Mouse (Mus musculus): ENCODE results near the gene Tubb4b. TPM values are rescaled to one million over a fixed set of nuclear protein-coding genes. Genes with fewer than 3 reads are reported as not detected.
"Not testable (repeated sequence)": the region's sequence is repeated elsewhere in the genome, so short reads cannot be mapped to it uniquely, and the experiment has no call there.

Tubb4b gene
- polyA plus RNA-seq, 1 experiment from 2014 or later, result 576 TPM

- no peaks in the 10 kb centered on the region for H3K9me3 ChIP-seq (ENCODE audit: control insufficient read depth, low read length)
- H3K27ac ChIP-seq (ENCODE audit: low read depth), result no peak overlapping the region
- ATAC-seq (replicated peaks; ENCODE audit: low FRiP score, low TSS enrichment, low read depth), result no peak
- H3K27me3 ChIP-seq (replicated peaks; ENCODE audit: control insufficient read depth, insufficient read depth, low read length), result peaks cover 10% of the 10 kb centered on the region; the same call in 1 of the 2 replicates
- H3K4me1 ChIP-seq (replicated peaks; ENCODE audit: control insufficient read depth, insufficient read depth, low read length), result peaks cover 20% of the 10 kb centered on the region
- no peak for DNase-seq (ENCODE audit: low spot score)
- no peak overlapping the region for H3K4me3 ChIP-seq (ENCODE audit: low read depth, low read length)
- peaks cover 13% of the 10 kb centered on the region for H3K36me3 ChIP-seq (ENCODE audit: control insufficient read depth, insufficient read depth, low read length)
- H3K4me2 ChIP-seq (ENCODE audit: low read length), result peak overlapping the region; percentile 27; the same call in 1 of the 2 replicates
- H3K9ac ChIP-seq (ENCODE audit: low read length), result no peak overlapping the region
- WGBS, result 80% methylated on average over 3 of the region's 3 CpGs
Measured at GRCm38 (mm10) chr2:25264851-25265250, 40.3 kb upstream of the Tubb4b start.

GRCm38 (mm10) chr2:25264286-25264660 is 39.8 kb upstream of the Tubb4b start:
- DNase-seq (ENCODE audit: low spot score) (no peak), ATAC-seq (replicated peaks; ENCODE audit: low FRiP score, low TSS enrichment, low read depth) (no peak)
- Histone ChIP-seq H3K4me3 (ENCODE audit: low read depth, low read length) (no peak overlapping the region), H3K36me3 (ENCODE audit: control insufficient read depth, insufficient read depth, low read length) (peaks cover 7% of the 10 kb centered on the region; the same call in 1 of the 2 replicates), H3K27me3 (replicated peaks; ENCODE audit: control insufficient read depth, insufficient read depth, low read length) (peaks cover 10% of the 10 kb centered on the region; the same call in 1 of the 2 replicates), H3K9ac (ENCODE audit: low read length) (no peak overlapping the region), H3K4me1 (replicated peaks; ENCODE audit: control insufficient read depth, insufficient read depth, low read length) (peaks cover 20% of the 10 kb centered on the region), H3K9me3 (ENCODE audit: control insufficient read depth, low read length) (no peaks in the 10 kb centered on the region), H3K4me2 (ENCODE audit: low read length) (no peak overlapping the region), H3K27ac (ENCODE audit: low read depth) (no peak overlapping the region)
- WGBS, result 73% methylated on average over 5 of the region's 5 CpGs

- Histone ChIP-seq H3K4me1 (replicated peaks; ENCODE audit: control insufficient read depth, insufficient read depth, low read length) (peaks cover 20% of the 10 kb centered on the region), H3K9ac (ENCODE audit: low read length) (peak overlapping the region; percentile 46), H3K9me3 (ENCODE audit: control insufficient read depth, low read length) (no peaks in the 10 kb centered on the region), H3K36me3 (ENCODE audit: control insufficient read depth, insufficient read depth, low read length) (peaks cover 5% of the 10 kb centered on the region; the same call in 1 of the 2 replicates), H3K4me2 (ENCODE audit: low read length) (peak overlapping the region; percentile 76), H3K4me3 (ENCODE audit: low read depth, low read length) (peak overlapping the region; percentile 83), H3K27ac (ENCODE audit: low read depth) (no peak overlapping the region), H3K27me3 (replicated peaks; ENCODE audit: control insufficient read depth, insufficient read depth, low read length) (peaks cover 10% of the 10 kb centered on the region; the same call in 1 of the 2 replicates)
- ATAC-seq (replicated peaks; ENCODE audit: low FRiP score, low TSS enrichment, low read depth) (no peak), DNase-seq (ENCODE audit: low spot score) (no peak)
- 22% methylated on average over 12 of the region's 12 CpGs for WGBS
Measured at GRCm38 (mm10) chr2:25263623-25264285, 39.3 kb upstream of the Tubb4b start.

- no peaks in the 10 kb centered on the region for H3K36me3 ChIP-seq (ENCODE audit: control insufficient read depth, insufficient read depth, low read length)
- H3K4me1 ChIP-seq (replicated peaks; ENCODE audit: control insufficient read depth, insufficient read depth, low read length), result peaks cover 20% of the 10 kb centered on the region
- DNase-seq (ENCODE audit: low spot score), result no peak
- H3K27me3 ChIP-seq (replicated peaks; ENCODE audit: control insufficient read depth, insufficient read depth, low read length), result peaks cover 10% of the 10 kb centered on the region; the same call in 1 of the 2 replicates
- peak overlapping the region; percentile 83 for H3K4me3 ChIP-seq (ENCODE audit: low read depth, low read length)
- ATAC-seq (replicated peaks; ENCODE audit: low FRiP score, low TSS enrichment, low read depth), result 0 out of 2 replicates have a peak, but pooled peaks have one; percentile 5
- H3K4me2 ChIP-seq (ENCODE audit: low read length), result peak overlapping the region; percentile 76
- no peak overlapping the region for H3K27ac ChIP-seq (ENCODE audit: low read depth)
- peak overlapping the region; percentile 46 for H3K9ac ChIP-seq (ENCODE audit: low read length)
- under 1% methylated on average over 76 of the region's 82 CpGs for WGBS
- no peaks in the 10 kb centered on the region for H3K9me3 ChIP-seq (ENCODE audit: control insufficient read depth, low read length)
Measured at GRCm38 (mm10) chr2:25262795-25263622, 38.5 kb upstream of the Tubb4b start.

- Histone ChIP-seq H3K4me2 (ENCODE audit: low read length) (peak within 1 kb of the TSS; percentile 76), H3K36me3 (ENCODE audit: control insufficient read depth, insufficient read depth, low read length) (no peaks in the 10 kb centered on the region), H3K4me3 (ENCODE audit: low read depth, low read length) (peak within 1 kb of the TSS; percentile 83), H3K27me3 (replicated peaks; ENCODE audit: control insufficient read depth, insufficient read depth, low read length) (peaks cover 10% of the 10 kb centered on the region; the same call in 1 of the 2 replicates), H3K9me3 (ENCODE audit: control insufficient read depth, low read length) (no peaks in the 10 kb centered on the region), H3K9ac (ENCODE audit: low read length) (peak within 1 kb of the TSS; percentile 46), H3K4me1 (replicated peaks; ENCODE audit: control insufficient read depth, insufficient read depth, low read length) (peaks cover 20% of the 10 kb centered on the region), H3K27ac (ENCODE audit: low read depth) (0 out of 2 replicates have a peak within 1 kb of the TSS, but pooled peaks have one; percentile 9)
- peak; percentile 98 for ATAC-seq (replicated peaks; ENCODE audit: low FRiP score, low TSS enrichment, low read depth)
- DNase-seq (ENCODE audit: low spot score), result peak; percentile 88
- WGBS, result under 1% methylated on average over 39 of the region's 39 CpGs
Measured at GRCm38 (mm10) chr2:25262291-25262767, 37.8 kb upstream of the Tubb4b start, which contains the start of gene Tprn. TSS of gene Tprn (plus strand) at chr2:25262618.

- no peak for DNase-seq (ENCODE audit: low spot score)
- Histone ChIP-seq H3K27me3 (replicated peaks; ENCODE audit: control insufficient read depth, insufficient read depth, low read length) (peaks cover 10% of the 10 kb centered on the region; the same call in 1 of the 2 replicates), H3K9ac (ENCODE audit: low read length) (no peak overlapping the region), H3K4me2 (ENCODE audit: low read length) (peak overlapping the region; percentile 76), H3K36me3 (ENCODE audit: control insufficient read depth, insufficient read depth, low read length) (no peaks in the 10 kb centered on the region), H3K27ac (ENCODE audit: low read depth) (0 out of 2 replicates have a peak overlapping the region, but pooled peaks have one; percentile 9), H3K4me1 (replicated peaks; ENCODE audit: control insufficient read depth, insufficient read depth, low read length) (peaks cover 19% of the 10 kb centered on the region), H3K9me3 (ENCODE audit: control insufficient read depth, low read length) (no peaks in the 10 kb centered on the region), H3K4me3 (ENCODE audit: low read depth, low read length) (peak overlapping the region; percentile 83)
- no peak for ATAC-seq (replicated peaks; ENCODE audit: low FRiP score, low TSS enrichment, low read depth)
- 48% methylated on average over 12 of the region's 12 CpGs for WGBS
Measured at GRCm38 (mm10) chr2:25261870-25262269, 37.4 kb upstream of the Tubb4b start.

- H3K9me3 ChIP-seq (ENCODE audit: control insufficient read depth, low read length), result no peaks in the 10 kb centered on the region
- ATAC-seq (replicated peaks; ENCODE audit: low FRiP score, low TSS enrichment, low read depth) (no peak), DNase-seq (ENCODE audit: low spot score) (no peak)
- H3K27ac ChIP-seq (ENCODE audit: low read depth), result no peak overlapping the region
- peaks cover 16% of the 10 kb centered on the region for H3K4me1 ChIP-seq (replicated peaks; ENCODE audit: control insufficient read depth, insufficient read depth, low read length)
- H3K4me2 ChIP-seq (ENCODE audit: low read length), result no peak overlapping the region
- peaks cover 5% of the 10 kb centered on the region; the same call in 1 of the 2 replicates for H3K27me3 ChIP-seq (replicated peaks; ENCODE audit: control insufficient read depth, insufficient read depth, low read length)
- no peak overlapping the region for H3K9ac ChIP-seq (ENCODE audit: low read length)
- WGBS, result 69% methylated on average over 2 of the region's 2 CpGs
- H3K36me3 ChIP-seq (ENCODE audit: control insufficient read depth, insufficient read depth, low read length), result no peaks in the 10 kb centered on the region
- no peak overlapping the region for H3K4me3 ChIP-seq (ENCODE audit: low read depth, low read length)
Measured at GRCm38 (mm10) chr2:25258887-25259286, 34.4 kb upstream of the Tubb4b start.

GRCm38 (mm10) chr2:25257250-25257649 is 32.7 kb upstream of the Tubb4b start:
- not testable (repeated sequence) for H3K9me3 ChIP-seq (ENCODE audit: control insufficient read depth, low read length); ATAC-seq (replicated peaks; ENCODE audit: low FRiP score, low TSS enrichment, low read depth)
- WGBS, result 86% methylated on average over 5 of the region's 5 CpGs

More at GRCm38 (mm10) chr2:25257250-25257649, 32.7 kb upstream of the Tubb4b start:
- not testable (repeated sequence) for H3K4me3 ChIP-seq (ENCODE audit: low read depth, low read length); H3K36me3 ChIP-seq (ENCODE audit: control insufficient read depth, insufficient read depth, low read length); H3K4me2 ChIP-seq (ENCODE audit: low read length); DNase-seq (ENCODE audit: low spot score); H3K9ac ChIP-seq (ENCODE audit: low read length); H3K27ac ChIP-seq (ENCODE audit: low read depth); H3K27me3 ChIP-seq (replicated peaks; ENCODE audit: control insufficient read depth, insufficient read depth, low read length)
- H3K4me1 ChIP-seq (replicated peaks; ENCODE audit: control insufficient read depth, insufficient read depth, low read length), result peaks cover 11% of the 10 kb centered on the region

Measured in intestine, embryonic 14.5 days (tissue).